Mouse (Mus musculus): ENCODE results near the gene 1700086D15Rik.

The 1700086D15Rik gene

DNA sequence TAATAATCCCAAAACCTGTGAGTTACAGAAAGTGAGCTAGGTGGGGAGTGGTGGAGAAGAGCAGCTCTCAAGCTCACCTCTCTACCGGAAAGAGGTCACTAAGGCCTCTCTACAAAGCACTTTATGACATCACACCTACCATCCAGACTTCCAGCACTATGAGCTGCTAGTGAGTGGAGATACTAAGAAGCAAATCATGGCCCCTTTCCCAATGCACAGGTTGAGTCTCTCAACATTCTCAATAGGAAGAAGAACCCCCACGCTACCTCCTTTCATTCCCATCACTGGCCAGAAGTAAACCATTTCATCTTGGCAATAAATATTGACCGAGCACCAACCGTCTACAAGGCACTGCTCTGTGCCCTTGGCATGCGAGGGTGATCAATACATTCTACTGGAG lies at the start of gene 1700086D15Rik:
1700086D15Rik (minus strand) TSS at position 101 of the 400 bp plus-strand sequence.
- DNase-seq (ENCODE audit: low spot score in 2 of 2): no peak

- DNase-seq (ENCODE audit: low spot score in 2 of 2): no peak
These were observed 49.8 kb upstream of the 1700086D15Rik start for GRCm38 (mm10) chr11:65209441-65209840.

DNA sequence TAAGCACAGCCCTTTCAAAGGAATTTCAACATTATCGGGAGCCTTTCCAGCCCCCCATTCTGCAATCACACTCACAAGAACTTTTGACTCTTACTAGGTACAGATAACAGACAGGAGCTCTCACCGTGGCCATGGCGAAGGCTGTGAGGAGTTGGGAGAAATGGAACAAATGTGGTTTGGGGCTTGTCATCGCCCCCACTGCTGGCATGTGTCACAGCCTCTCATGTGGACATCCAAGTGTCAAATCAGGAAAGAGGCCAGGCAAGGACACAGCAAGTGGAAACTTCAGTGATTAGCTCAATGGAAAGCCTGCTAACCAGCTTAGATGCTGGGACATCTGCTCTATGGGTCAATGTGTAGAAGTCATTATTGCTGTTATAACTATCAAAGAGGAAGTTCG lies 45.6 kb upstream of the 1700086D15Rik start:
- no peak for DNase-seq (ENCODE audit: low spot score in 2 of 2)

- DNase-seq (ENCODE audit: low spot score in 2 of 2): no peak
These were observed 45.0 kb upstream of the 1700086D15Rik start for GRCm38 (mm10) chr11:65204651-65205050.

- no peak for DNase-seq (ENCODE audit: low spot score in 2 of 2)
These were observed 43.3 kb upstream of the 1700086D15Rik start for GRCm38 (mm10) chr11:65203020-65203419.

- DNase-seq (ENCODE audit: low spot score in 2 of 2): no peak
These were observed 42.5 kb upstream of the 1700086D15Rik start for GRCm38 (mm10) chr11:65202236-65202635.

DNA sequence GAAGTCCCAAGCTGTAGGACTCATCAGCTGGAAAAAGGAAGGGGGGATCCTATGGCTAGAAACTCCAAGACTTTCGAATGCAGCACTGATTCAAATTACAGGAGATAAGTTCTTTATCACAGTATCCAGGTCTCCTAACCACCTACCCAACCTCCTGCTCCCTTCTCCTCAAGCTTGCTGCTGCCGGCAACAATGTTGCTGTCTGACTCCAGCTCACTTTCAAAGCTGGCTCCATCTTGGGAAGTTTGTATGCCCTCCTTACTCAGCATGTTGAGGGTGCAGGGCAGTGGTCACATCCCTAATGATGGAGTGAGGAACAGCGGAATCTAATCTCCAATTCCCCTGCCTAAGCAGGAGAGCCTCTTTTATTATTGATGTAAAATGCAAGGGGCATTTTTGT lies 38.3 kb upstream of the 1700086D15Rik start:
- DNase-seq (ENCODE audit: low spot score in 2 of 2): no peak

- DNase-seq (ENCODE audit: low spot score in 2 of 2): peak in 1 of 2 experiments; percentile 83
These were observed 37.6 kb upstream of the 1700086D15Rik start for GRCm38 (mm10) chr11:65197280-65197679.

- no peak for DNase-seq (ENCODE audit: low spot score in 2 of 2)
These were observed 27.3 kb upstream of the 1700086D15Rik start for GRCm38 (mm10) chr11:65186974-65187373.

- no peak for DNase-seq (ENCODE audit: low spot score in 2 of 2)
These were observed 25.4 kb upstream of the 1700086D15Rik start for GRCm38 (mm10) chr11:65185114-65185513.

GRCm38 (mm10) chr11:65170121-65170750 lies 10.5 kb upstream of the 1700086D15Rik start:
- no peak for DNase-seq (ENCODE audit: low spot score in 2 of 2)

DNA sequence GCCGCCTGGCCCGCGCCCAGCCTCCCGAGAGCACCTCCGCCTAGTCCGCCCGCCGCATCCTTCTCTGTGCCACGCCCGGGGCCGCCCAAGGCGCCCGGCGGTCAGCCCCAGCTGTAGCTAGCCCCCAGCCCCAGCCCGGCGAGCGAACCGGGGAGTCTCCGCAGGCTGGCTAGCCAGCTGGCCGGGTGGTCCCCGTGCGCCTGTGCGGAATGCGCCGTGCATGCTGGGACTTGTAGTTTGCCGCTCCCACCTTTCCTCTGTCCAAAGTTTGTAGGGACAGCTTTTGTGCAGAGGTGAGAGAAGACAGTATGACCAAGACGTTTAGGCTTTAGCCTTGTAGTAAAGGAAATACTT lies 3.1 kb upstream of the 1700086D15Rik start, which contains the start of gene Arhgap44:
Arhgap44 (minus strand) TSS at position 195 of the 354 bp plus-strand sequence.
- DNase-seq (ENCODE audit: low spot score in 2 of 2): peak in 1 of 2 experiments; percentile 67

DNA sequence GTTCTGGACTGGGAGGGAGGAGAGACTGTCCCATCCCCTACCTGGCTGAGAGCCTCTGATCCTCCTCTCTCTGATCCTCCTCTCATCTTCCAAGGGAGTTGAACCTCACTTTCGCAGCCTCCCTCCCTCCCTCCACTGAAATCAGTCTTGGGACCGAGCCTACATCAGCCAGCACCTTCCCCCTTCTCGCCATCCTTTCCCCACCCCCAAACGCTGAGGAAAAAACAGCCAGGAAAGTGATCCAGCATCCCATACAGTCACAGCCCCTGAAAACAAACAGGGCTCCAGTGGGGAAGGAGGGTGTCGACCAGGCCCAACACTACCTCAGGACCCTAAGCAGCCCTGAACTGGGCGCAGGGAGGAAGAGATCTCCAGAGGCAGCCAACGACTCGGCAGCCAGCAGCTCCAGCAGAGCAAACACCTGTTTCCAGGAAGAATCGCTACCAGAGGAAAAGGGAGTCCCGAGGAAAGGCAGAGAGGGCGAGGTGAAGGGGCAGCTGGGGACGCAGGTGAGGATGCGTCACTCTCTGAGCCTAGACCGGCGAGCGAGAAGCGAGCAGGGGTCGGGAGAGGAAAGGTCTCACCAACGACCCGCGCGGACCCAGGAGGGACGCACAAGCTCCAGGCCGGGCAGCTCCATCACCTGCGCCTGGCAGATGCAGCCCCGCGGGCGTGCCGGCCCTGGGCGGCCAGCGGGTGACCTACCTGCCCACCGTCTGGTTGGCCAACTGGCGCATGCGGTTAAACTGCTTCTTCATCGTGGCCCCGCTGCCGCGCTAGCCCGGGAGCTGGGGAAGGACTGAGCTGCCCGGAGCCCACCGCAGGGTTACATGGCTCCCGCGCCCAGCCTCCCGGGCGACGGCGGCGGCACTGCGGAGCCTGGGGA lies 2.4 kb upstream of the 1700086D15Rik start:
- DNase-seq (ENCODE audit: low spot score in 2 of 2): peak in 1 of 2 experiments; percentile 33

- DNase-seq (ENCODE audit: low spot score in 2 of 2): peak in 1 of 2 experiments; percentile 30
These were observed 1.5 kb upstream of the 1700086D15Rik start for GRCm38 (mm10) chr11:65160991-65161880.

- DNase-seq (ENCODE audit: low spot score in 2 of 2): no peak
These were observed 1.1 kb downstream of the 1700086D15Rik start for GRCm38 (mm10) chr11:65158658-65158990.

DNA sequence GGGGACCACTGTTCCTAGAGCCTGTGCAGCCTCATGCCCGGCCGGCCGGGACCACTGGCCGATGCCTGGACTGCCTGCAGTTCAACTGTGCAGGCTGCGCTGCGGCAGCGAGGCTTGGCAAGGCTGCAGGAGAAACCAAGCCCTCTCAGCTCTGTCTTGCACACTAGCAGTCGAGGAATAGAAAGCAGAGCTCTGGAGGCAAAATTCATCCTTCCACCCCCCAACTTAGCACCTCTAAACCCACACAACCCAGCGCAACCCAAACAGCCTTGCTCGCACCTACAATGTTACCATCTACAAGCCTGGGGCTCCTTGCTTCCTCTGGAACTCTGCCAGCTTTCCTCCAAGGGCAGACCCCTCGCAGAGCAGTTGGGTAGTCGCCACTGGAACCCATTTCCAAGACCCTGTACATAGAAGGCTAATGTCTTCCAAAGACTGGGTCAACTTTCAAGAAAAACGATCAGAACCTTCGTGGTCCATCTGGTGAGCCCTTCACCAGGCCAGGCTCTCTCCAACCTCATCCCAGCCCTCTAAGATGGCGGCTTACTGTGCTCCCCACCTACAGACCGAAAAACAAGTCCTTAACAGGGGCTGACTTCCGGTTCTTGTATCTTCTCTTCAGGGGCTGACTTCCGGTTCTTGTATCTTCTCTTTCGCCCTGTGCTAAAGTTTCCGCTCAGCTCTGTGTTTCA lies 1.6 kb downstream of the 1700086D15Rik start:
- DNase-seq (ENCODE audit: low spot score in 2 of 2): peak in 1 of 2 experiments; percentile 31

- no peak for DNase-seq (ENCODE audit: low spot score in 2 of 2)
These were observed 6.7 kb downstream of the 1700086D15Rik start for GRCm38 (mm10) chr11:65153006-65153405.

GRCm38 (mm10) chr11:65148441-65148840 lies 11.2 kb downstream of the 1700086D15Rik start:
- no peak for DNase-seq (ENCODE audit: low spot score in 2 of 2)

DNA sequence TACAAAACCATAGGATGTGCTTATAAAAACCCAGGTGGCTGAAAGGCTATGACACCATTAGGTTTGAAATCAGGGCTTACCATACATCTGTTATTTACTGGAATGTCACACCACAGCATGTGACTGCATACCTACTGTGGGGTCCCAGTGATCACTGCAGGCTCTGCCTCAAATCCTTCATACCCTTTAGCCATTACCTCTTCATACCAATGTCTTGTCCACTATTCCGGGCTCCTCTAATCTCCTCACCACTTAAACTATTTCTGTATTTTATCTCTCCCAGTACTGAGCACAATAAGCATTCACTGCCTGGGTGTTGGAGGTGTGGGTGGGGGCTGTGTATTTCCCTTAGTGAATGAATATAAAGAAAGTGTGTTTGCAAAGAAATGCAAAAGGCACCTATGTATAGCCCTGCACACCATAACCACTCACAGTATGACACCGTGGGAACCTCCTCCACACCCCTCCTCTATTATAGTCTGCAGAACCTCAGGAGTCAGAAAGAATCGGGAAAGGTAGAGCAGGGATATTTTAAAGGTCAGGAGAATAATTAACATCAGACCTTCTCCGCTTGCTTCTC lies 16.8 kb downstream of the 1700086D15Rik start:
- DNase-seq (ENCODE audit: low spot score in 2 of 2): no peak

- DNase-seq (ENCODE audit: low spot score in 2 of 2): no peak
These were observed 20.7 kb downstream of the 1700086D15Rik start for GRCm38 (mm10) chr11:65139030-65139429.

DNA sequence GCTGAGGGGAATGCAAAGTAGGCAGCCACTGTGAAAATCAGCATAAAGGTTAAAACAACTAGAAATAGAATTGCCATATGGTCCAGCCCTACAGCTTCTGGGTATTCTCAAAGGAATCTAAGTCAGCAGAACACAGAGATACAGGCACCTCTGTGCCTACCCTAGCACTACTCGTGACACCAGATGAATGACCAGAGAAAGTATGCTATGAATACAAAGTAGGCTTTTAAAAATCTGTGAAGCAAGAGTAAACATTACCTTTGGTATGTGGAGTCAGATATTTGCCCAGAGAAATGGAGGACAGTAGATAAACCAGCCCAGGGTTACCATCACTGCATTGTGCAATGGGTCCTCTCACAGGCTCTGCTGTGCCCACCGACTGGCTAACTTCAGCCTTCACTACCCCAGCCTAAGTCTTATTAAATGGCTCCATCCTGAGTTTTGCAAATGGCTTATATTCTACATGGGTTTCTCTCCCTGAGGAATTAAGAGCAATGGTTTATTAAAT lies 22.5 kb downstream of the 1700086D15Rik start:
- no peak for DNase-seq (ENCODE audit: low spot score in 2 of 2)
